Mouse (Mus musculus): ENCODE measurements at regions not wholly inside any gene's neighbourhood (a gene's known extent, or its start where the extent isn't known, plus 50 kb on each side); places are given as distances from the start of the nearest gene placed in this dataset.

DNA sequence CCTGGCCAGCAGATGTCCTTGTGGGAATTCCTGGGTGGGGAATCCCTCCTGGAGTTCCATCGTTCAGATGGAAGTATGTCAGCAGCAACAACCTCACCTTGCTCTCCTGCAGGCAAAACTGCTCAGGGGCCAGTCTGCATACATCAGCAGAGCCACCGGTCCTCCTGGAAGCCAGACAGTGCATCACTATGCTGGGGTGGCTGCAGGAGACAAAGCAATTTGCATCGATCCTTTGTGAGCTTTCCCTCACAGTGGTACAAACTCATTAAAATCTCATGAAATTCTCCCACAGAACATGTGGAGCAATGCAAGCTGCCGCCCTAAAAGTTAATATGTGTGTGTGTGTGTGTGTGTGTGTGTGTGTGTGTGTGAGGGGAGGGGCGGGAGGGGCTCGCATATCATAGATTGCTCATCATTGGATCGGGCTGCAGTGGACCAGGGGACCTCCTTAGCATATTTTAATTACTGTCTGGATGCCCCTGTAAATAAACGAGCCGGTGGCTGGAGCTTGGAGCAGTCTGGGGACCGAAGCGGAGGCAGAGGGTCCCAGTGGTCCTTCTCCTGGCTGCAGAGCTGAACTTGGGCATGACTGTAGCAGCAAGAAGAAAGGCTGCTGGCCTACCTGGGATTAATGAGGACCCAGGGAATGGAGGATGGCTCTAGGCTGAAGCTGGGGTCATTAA lies 597.8 kb downstream of the Vrk1 start:
- no peak for DNase-seq

GRCm38 (mm10) chr12:106618684-106619083 lies 608.7 kb downstream of the Vrk1 start:
- DNase-seq, result peak; percentile 67

DNA sequence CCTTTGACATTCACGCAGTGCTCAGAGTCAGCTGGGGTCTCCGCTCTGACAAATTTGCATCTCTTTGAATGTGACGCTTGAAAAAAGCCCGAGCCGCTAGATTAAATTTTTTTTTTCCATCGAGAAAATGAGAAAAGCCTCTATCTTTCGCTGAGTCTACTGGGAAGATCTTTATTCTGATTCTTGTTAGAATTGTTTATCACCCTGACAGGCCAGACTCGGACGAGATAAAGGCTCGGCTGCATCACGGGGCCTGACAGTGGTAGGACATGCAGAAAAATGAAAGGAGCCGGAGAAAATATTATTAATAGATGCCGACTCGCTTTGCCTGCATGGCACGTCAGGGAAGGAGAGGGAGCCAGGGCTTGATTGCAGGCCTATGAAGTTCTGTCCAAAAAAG lies 616.8 kb downstream of the Vrk1 start:
- DNase-seq, result no peak

DNA sequence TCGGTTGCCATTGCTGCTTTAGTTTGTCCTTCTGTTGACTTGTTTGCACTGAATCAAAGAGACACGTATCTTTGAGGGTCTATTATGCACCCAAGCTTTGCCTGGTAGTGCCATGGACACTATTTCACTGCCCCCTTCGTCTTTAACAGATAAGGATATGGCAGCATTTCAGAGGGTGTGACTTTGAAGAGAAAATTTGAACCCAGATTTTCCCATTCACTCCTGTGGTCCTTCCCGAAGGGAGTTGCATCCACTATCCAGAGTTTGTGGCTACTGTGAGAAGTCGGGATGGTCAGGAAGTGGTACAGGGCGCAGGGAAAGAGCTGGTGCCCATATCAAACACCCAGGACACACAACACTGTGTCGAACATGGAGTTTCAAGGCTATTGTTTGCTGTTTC lies 622.5 kb downstream of the Vrk1 start:
- DNase-seq, result no peak

DNA sequence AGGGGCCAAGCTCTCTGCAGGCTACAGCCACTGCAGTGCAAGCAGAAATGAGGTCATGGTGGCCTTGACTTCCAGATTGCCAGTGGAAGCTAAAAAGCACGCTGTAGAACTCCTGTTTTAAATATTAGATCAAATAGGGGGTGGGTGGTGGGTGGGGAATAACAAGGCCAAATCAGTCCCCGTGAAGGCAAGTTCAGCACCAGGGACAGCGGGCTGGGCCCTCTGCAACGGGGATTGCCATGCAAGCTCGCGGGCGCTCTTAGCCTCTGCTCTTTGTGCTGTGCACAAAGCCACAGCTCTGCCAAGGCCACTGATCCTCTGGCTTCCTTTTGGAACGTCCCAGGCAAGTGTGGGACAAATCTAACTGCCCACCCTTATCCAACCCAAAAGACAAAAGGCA lies 623.1 kb downstream of the Vrk1 start:
- DNase-seq, result no peak

DNA sequence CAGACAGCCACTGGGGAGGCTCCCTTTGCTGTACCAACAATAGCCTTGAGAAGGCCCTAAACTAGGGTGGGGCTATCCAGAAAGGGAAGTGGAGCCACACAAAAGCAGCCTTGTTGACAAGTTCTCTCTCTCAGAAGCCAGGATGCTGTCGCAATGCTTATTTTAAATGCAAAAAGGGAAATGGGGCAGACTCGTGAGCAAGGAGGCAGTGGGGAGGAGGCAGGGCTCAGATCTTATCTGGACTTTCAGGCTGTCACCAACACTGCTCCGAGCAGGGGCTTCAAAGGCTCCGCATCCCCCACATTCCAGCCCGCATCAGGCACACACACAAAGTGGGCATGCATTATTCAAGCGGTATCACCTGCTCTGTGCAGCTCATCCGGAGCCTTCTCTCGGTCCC lies 648.3 kb downstream of the Vrk1 start:
- DNase-seq, result no peak

DNA sequence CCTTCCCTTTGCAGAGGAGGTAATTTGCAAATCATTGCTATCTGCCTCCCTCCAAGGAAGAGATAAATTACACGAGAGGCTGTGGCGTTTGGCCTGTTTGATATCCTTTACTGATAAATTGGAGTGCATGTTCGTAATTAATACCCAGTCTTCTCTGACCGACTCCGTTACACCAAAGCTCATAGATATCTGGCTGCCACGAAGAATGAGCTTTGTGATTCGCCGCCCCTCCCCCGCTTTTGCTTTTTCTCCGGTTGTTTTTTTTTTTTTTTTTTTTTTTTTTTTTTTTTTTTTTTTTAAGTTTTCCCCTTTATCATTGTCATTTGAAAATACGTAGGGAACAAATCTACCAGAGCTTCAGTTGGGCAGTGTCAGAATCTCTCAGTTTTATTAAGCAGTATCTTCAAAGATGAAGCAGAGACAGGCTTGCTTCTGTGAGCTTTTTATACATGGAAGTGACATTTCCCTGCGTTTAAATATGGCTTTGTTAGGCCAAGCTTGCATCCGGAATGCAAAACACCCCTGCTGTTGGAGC lies 663.3 kb downstream of the Vrk1 start:
- DNase-seq, result no peak

DNA sequence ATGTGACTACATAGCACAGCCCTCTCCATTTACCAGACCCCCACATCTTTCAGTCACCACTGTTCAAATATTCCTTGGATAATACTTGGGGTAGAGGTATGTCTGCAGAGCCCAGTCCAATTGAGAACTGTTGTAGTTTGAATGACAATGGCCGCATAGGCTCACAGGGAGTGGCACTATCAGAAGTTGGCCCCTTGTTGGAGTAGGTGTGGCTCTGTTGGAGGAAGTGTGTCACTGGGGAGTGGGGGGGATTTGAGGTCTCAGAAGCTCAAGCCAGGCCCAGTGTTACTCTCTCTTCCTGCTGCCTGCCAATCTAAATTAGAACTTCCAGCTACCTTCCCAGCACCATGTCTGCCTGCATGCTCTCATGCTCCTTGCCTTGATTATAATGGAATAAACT lies 664.7 kb downstream of the Vrk1 start:
- DNase-seq, result no peak

GRCm38 (mm10) chr12:106676136-106676535 lies 666.1 kb downstream of the Vrk1 start:
- no peak for DNase-seq

GRCm38 (mm10) chr12:106676566-106676965 lies 666.5 kb downstream of the Vrk1 start:
- no peak for DNase-seq

GRCm38 (mm10) chr12:106685986-106686385 lies 676.0 kb downstream of the Vrk1 start:
- no peak for DNase-seq

DNA sequence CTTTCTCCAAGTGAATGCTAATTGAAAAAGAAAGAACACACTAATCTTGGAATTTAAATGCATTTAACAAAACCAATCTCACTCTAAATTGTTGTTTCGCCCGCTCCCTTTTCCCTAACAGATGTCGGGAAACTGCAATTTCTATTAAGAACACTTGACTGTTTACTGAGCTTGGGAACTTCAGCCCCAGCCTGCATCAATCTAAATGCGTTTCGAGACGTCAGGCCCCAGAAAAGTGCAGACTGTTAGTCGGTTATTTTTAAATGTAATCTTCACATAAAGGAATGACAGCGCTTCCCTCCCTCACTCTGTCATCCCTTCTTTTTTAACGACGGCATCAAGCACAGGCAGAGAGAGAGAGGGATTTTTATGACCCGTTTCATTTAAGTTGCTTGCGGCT lies 677.7 kb downstream of the Vrk1 start:
- no peak for DNase-seq

DNA sequence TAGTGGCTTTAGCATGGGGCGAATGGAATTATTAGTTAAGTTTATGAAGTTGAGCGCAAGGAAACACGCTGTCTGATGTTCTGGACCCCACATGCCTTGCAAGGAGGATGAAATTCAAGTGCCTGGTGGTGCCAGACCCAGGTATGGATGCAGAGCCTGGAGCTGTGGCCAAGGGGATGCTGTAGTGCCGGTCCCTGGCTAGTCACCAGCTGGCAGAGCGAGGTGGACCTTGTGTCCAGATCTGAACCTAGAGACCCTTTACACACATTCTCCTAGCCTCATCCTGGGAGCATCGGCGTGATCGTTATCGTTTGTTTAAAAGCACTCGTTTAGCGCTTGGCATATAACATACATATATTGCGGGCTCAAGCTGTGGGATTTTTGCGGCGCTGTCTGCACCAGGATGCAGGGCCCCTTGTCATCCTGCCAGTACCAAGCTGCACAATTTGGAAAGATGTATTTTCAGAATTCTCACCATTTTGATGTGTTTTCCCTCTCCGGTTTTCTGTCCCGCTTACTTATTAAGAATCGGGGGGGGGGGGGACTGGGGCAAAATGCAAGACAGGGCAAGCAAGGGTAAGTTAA lies 678.2 kb downstream of the Vrk1 start:
- no peak for DNase-seq

DNA sequence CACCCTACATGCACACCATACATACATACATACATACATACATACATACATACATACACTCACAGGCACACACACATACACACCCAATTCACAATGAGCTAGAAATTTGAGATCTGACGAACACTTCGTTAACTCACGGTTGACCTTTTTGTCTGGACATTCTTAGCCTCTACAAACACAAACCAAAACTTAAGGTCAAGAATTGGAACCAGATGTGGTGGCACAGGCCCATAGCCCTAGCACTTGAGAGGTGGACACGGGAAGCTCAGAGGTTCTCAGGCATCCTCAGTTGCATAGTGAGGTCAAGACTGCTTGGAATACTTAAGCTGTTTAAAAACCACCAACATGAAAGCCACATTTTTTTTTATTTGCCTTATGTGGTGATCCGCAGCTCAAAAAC lies 692.9 kb downstream of the Vrk1 start:
- no peak for DNase-seq

- DNase-seq, result no peak
These were observed 711.4 kb downstream of the Vrk1 start for GRCm38 (mm10) chr12:106721271-106722009.

- no peak for DNase-seq
These were observed 712.0 kb downstream of the Vrk1 start for GRCm38 (mm10) chr12:106722010-106722362.

DNA sequence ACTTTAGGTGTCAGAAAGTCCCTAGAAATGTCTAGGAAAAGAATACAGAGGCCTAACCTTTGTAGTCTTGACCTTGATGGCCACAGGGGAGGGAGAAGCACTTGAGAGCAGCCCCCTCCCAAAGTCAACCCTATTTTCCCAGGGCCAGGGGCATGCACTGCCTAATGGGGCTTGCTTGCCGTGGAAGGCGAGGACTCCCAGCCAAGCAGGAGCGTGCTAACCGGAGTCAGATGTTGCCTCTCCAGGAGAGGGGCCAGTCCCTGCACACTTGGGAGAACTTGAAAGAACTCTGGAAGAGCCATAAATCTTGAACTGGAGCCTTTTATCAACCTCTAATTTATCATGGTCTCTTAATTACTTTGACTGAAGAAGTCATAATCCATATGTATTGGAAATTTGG lies 712.7 kb downstream of the Vrk1 start:
- no peak for DNase-seq

DNA sequence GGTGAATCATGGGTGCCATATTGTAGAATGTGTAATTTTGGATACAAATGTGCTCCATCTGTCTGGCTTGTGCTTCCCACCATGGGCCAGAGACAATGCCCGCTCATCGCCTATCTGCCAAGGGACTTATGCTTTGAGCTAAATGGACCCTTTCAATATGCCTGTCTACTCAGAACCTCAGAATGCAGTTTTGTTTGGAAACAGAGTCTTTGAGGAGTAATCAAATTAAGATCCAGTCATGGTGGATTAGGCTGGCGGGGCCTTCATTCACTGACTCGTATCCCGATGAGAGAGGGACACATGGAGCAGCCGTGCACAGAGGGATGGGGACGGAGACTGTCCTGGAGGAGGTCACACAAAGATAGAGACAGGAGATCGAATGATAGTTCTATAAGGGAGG lies 716.9 kb downstream of the Vrk1 start:
- DNase-seq, result no peak

- DNase-seq, result no peak
These were observed 717.5 kb downstream of the Vrk1 start for GRCm38 (mm10) chr12:106727486-106727885.

- DNase-seq, result no peak
These were observed 719.7 kb downstream of the Vrk1 start for GRCm38 (mm10) chr12:106729686-106730085.

GRCm38 (mm10) chr12:106732108-106732857 lies 722.3 kb downstream of the Vrk1 start:
- DNase-seq, result no peak

DNA sequence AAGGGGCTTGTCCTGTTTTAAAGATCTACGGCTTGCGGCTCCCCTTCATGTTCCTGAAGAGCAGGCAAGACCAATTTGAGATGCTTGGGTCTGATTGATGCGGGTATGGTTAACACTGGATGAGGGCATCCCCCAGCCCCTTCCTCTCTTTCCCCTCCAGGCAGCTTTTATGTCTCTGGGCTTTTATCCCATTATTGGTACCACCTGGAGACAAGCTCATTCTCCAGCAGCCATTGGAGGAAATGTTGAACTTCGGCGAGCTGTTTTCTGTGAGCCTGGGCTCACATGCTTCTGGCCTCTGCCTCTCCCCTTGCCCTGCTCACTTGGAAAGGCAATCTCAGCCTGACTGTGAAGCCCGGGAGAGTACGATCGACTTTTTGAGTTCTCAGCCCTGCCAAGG lies 738.7 kb downstream of the Vrk1 start:
- DNase-seq, result no peak

GRCm38 (mm10) chr12:106763552-106763951 lies 724.9 kb upstream of the 3110018I06Rik start:
- no peak for DNase-seq

All from cerebellum, adult 9-10 months (tissue).